Mouse (Mus musculus): ENCODE results near the gene Zfp385a. TPM values are rescaled to one million over a fixed set of nuclear protein-coding genes. Genes with fewer than 3 reads are reported as not detected.
A peak's percentile ranks its signal among the peaks of the same experiment; 100 is the strongest.

Zfp385a gene
- total and polyA plus RNA-seq, 2 experiments from 2014 or later: 5.5 to 7.9 TPM

DNA sequence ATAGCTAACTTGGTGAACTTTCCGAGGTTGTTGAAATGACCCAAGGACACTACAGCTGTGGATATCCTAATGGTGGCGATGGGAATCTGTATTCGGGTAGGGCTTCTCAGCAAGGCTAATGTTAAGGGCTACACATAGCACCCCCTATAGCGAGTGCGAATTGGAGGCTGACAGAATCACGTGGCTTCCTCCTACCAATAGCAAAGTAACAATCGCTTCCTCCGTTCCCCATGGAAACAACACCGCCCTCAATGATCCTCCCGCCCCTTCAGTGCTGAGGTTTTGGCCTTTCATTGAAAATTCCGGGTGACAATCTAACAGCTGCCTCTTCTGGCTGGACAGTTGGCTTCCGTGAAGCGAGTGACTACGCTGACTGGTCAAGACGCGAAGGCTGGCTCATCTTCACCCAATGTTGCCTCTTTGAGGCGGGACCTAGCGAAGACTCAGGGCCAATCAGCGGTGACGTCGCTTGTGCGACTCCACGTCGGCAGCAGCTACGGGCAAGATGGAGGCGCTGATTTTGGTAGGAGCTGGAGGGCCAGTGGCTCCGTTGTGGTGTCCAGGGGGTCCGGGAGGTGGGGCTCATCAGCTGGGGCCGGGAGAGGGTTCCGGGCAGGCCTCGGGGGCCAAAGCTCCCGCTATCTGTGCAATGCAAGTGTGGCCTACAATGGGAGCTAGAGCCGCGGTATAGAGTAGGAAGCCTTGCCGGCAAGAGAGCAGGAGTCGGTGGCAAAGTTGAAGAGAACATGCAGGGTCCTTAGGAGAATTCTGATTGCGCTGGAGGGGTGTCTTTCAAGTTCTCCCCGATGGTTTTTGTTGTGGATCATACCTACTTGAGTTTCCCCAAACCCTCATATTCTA, 67.2 kb downstream of the Zfp385a start, which contains the start of gene Copz1:
Gene Copz1 (plus strand): TSS at position 296 of the 861 bp plus-strand sequence.
- peak; percentile 100 for DNase-seq (ENCODE audit: low spot score)
- peak within 1 kb of the TSS; percentile 83 for H3K4me3 ChIP-seq (ENCODE audit: low read depth, low read length)
- peak within 1 kb of the TSS; percentile 69 for H3K4me2 ChIP-seq (ENCODE audit: low read depth, low read length)
- peak within 1 kb of the TSS; percentile 75 for H3K9ac ChIP-seq (replicated peaks; ENCODE audit: low read depth, low read length)
- no peaks in the 10 kb centered on the region for H3K27me3 ChIP-seq (ENCODE audit: control insufficient read depth, insufficient read depth, low read length)
- 0 out of 2 replicates have a peak, but pooled peaks cover 3% of the 10 kb centered on the region for H3K4me1 ChIP-seq (ENCODE audit: control insufficient read depth, insufficient read depth)
- WGBS: under 1% methylated on average over 38 of the region's 38 CpGs
- no peaks in the 10 kb centered on the region for H3K9me3 ChIP-seq (replicated peaks; ENCODE audit: control insufficient read depth, low read length)
- peak; percentile 33 for TF ChIP-seq CTCF (IDR thresholded peaks at IDR 0.05; ENCODE audit: low read depth)
- no peak for TF ChIP-seq EP300 (IDR thresholded peaks at IDR 0.05; ENCODE audit: low read depth)
- peak; percentile 98 for ATAC-seq (ENCODE audit: insufficient read depth, low read depth)
- H3K27ac ChIP-seq (ENCODE audit: low read depth): peak within 1 kb of the TSS; percentile 67
- H3K36me3 ChIP-seq (replicated peaks; ENCODE audit: control insufficient read depth, insufficient read depth, low read length): peaks cover 6% of the 10 kb centered on the region; the same call in 1 of the 2 replicates

DNA sequence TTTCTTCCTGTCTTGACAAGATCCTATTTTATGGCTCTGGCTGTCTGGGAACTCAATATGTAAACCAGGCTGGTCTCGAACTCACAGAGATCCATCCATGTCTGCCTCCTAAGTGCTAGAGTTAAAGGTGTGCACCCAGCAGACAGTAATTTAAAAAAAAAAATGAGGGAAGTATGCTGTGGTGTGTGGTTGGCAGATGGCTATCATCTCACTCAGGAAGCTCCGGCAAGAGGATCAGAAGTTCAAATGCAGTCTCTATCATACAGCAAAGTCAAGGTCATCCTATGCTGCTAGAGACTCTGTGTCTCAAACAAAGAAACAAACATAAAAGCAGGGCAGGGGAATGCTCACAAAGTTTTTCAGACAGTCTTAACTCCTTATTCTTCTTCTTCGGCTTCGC, 71.0 kb downstream of the Zfp385a start:
- Histone ChIP-seq H3K36me3 (replicated peaks; ENCODE audit: control insufficient read depth, insufficient read depth, low read length) (no peaks in the 10 kb centered on the region), H3K9me3 (replicated peaks; ENCODE audit: control insufficient read depth, low read length) (no peaks in the 10 kb centered on the region), H3K9ac (replicated peaks; ENCODE audit: low read depth, low read length) (no peak overlapping the region), H3K4me1 (ENCODE audit: control insufficient read depth, insufficient read depth) (0 out of 2 replicates have a peak, but pooled peaks cover 3% of the 10 kb centered on the region), H3K4me2 (ENCODE audit: low read depth, low read length) (no peak overlapping the region), H3K27me3 (ENCODE audit: control insufficient read depth, insufficient read depth, low read length) (no peaks in the 10 kb centered on the region), H3K4me3 (ENCODE audit: low read depth, low read length) (no peak overlapping the region), H3K27ac (ENCODE audit: low read depth) (no peak overlapping the region)
- ATAC-seq (ENCODE audit: insufficient read depth, low read depth) (no peak), DNase-seq (ENCODE audit: low spot score) (no peak)
- TF ChIP-seq EP300 (IDR thresholded peaks at IDR 0.05; ENCODE audit: low read depth) (no peak), CTCF (IDR thresholded peaks at IDR 0.05; ENCODE audit: low read depth) (no peak)
- whole genome bisulfite sequencing: 72% methylated on average over 4 of the region's 4 CpGs

DNA sequence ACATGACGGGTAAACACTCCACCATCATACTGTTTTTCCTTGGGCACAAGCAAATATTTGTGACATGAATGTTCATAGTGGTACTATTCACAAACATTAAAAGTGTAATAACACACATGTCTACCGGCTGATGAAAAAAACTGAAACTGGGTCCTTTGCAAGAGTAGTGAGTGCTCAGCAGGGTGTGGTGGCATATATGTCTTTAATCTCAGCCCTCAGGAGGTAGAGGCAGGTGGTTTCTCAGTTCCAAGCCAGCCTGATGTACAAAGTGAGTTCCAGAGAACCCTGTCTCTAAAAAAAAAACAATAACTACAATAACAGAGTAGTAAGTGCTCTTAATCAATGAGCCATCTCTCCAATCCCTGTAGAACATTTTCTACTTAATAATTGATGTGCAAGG, 75.1 kb downstream of the Zfp385a start:
- H3K9ac ChIP-seq (replicated peaks; ENCODE audit: low read depth, low read length): no peak overlapping the region
- no peak for DNase-seq (ENCODE audit: low spot score)
- 85% methylated on average over 2 of the region's 2 CpGs for WGBS
- TF ChIP-seq EP300 (IDR thresholded peaks at IDR 0.05; ENCODE audit: low read depth) (no peak), CTCF (IDR thresholded peaks at IDR 0.05; ENCODE audit: low read depth) (no peak)
- no peaks in the 10 kb centered on the region for H3K27me3 ChIP-seq (ENCODE audit: control insufficient read depth, insufficient read depth, low read length)
- no peaks in the 10 kb centered on the region for H3K9me3 ChIP-seq (replicated peaks; ENCODE audit: control insufficient read depth, low read length)
- no peak overlapping the region for H3K27ac ChIP-seq (ENCODE audit: low read depth)
- no peak for ATAC-seq (ENCODE audit: insufficient read depth, low read depth)
- H3K36me3 ChIP-seq (replicated peaks; ENCODE audit: control insufficient read depth, insufficient read depth, low read length): no peaks in the 10 kb centered on the region
- no peak overlapping the region for H3K4me3 ChIP-seq (ENCODE audit: low read depth, low read length)
- no peak overlapping the region for H3K4me2 ChIP-seq (ENCODE audit: low read depth, low read length)
- H3K4me1 ChIP-seq (ENCODE audit: control insufficient read depth, insufficient read depth): peaks cover 3% of the 10 kb centered on the region; the same call in 1 of the 2 replicates

MicroRNA genes within 50 kb of the gene (microRNA counts, 519-probe panel; counts per million panel counts)
- 5,352 counts per million, percentile 68 among the panel's probes with 10 or more counts for microRNA mmu-miR-148b

Small RNA genes within 50 kb of the gene (microRNA-seq; reads per million reads assigned to microRNA genes)
- gene Mir148b: 293 reads per million, percentile 69 among the genes with 10 or more reads in this experiment
- 1.8 reads per million, percentile 2 among the genes with 10 or more reads in this experiment for gene Mir6963

Other genes starting within 250 kb of the Zfp385a start
- 15.7 and 18.2 TPM in 2 replicates for gene Smug1, start 173.0 kb downstream of the Zfp385a start, total RNA-seq (2014; rRNA removed; ENCODE audit: low replicate concordance)
- 10.0 and 10.1 TPM in 2 replicates for gene Smug1, start 173.0 kb downstream of the Zfp385a start, polyA plus RNA-seq (2015; fragmentation: Nextera tagmentation; extraction: Ambion mirVana)
- gene Cbx5, start 100.3 kb downstream of the Zfp385a start, total RNA-seq (2014; rRNA removed; ENCODE audit: low replicate concordance): 54.1 and 81.6 TPM in 2 replicates
- 41.5 and 42.1 TPM in 2 replicates for gene Cbx5, start 100.3 kb downstream of the Zfp385a start, polyA plus RNA-seq (2015; fragmentation: Nextera tagmentation; extraction: Ambion mirVana)
- gene Hnrnpa1, start 99.7 kb downstream of the Zfp385a start, total RNA-seq (2014; rRNA removed; ENCODE audit: low replicate concordance): 37.0 and 88.5 TPM in 2 replicates
- 260 and 284 TPM in 2 replicates for gene Hnrnpa1, start 99.7 kb downstream of the Zfp385a start, polyA plus RNA-seq (2015; fragmentation: Nextera tagmentation; extraction: Ambion mirVana)
- gene Nfe2, start 81.7 kb downstream of the Zfp385a start, total RNA-seq (2014; rRNA removed; ENCODE audit: low replicate concordance): 1.9 and 2.5 TPM in 2 replicates
- 0.93 and 1.2 TPM in 2 replicates for gene Nfe2, start 81.7 kb downstream of the Zfp385a start, polyA plus RNA-seq (2015; fragmentation: Nextera tagmentation; extraction: Ambion mirVana)
- 109 and 117 TPM in 2 replicates for gene Copz1, start 67.4 kb downstream of the Zfp385a start, total RNA-seq (2014; rRNA removed; ENCODE audit: low replicate concordance)
- 124 TPM in 2 replicates for gene Copz1, start 67.4 kb downstream of the Zfp385a start, polyA plus RNA-seq (2015; fragmentation: Nextera tagmentation; extraction: Ambion mirVana)
- not detected in 2 replicates for gene Gpr84, start 29.5 kb downstream of the Zfp385a start, total RNA-seq (2014; rRNA removed; ENCODE audit: low replicate concordance)
- gene Gpr84, start 29.5 kb downstream of the Zfp385a start, polyA plus RNA-seq (2015; fragmentation: Nextera tagmentation; extraction: Ambion mirVana): 0.10 TPM in 1 of 2 replicates, not detected in the other
- gene Itga5, start 26.7 kb upstream of the Zfp385a start, total RNA-seq (2014; rRNA removed; ENCODE audit: low replicate concordance): 83.3 and 85.4 TPM in 2 replicates
- 44.3 and 47.5 TPM in 2 replicates for gene Itga5, start 26.7 kb upstream of the Zfp385a start, polyA plus RNA-seq (2015; fragmentation: Nextera tagmentation; extraction: Ambion mirVana)
- gene Gtsf1, start 90.4 kb upstream of the Zfp385a start, total RNA-seq (2014; rRNA removed; ENCODE audit: low replicate concordance): 9.9 TPM in 1 of 2 replicates, not detected in the other
- 11.4 and 13.7 TPM in 2 replicates for gene Gtsf1, start 90.4 kb upstream of the Zfp385a start, polyA plus RNA-seq (2015; fragmentation: Nextera tagmentation; extraction: Ambion mirVana)
- not detected in 2 replicates for gene Gtsf2, start 108.4 kb upstream of the Zfp385a start, total RNA-seq (2014; rRNA removed; ENCODE audit: low replicate concordance)
- gene Gtsf2, start 108.4 kb upstream of the Zfp385a start, polyA plus RNA-seq (2015; fragmentation: Nextera tagmentation; extraction: Ambion mirVana): not detected in 2 replicates
- 1.7 and 3.4 TPM in 2 replicates for gene Nckap1l, start 113.7 kb upstream of the Zfp385a start, total RNA-seq (2014; rRNA removed; ENCODE audit: low replicate concordance)
- 0.93 and 0.97 TPM in 2 replicates for gene Nckap1l, start 113.7 kb upstream of the Zfp385a start, polyA plus RNA-seq (2015; fragmentation: Nextera tagmentation; extraction: Ambion mirVana)
- gene Pde1b, start 162.9 kb upstream of the Zfp385a start, total RNA-seq (2014; rRNA removed; ENCODE audit: low replicate concordance): 0.88 and 4.0 TPM in 2 replicates
- 1.2 and 1.3 TPM in 2 replicates for gene Pde1b, start 162.9 kb upstream of the Zfp385a start, polyA plus RNA-seq (2015; fragmentation: Nextera tagmentation; extraction: Ambion mirVana)
- 8.4 and 25.2 TPM in 2 replicates for gene Ppp1r1a, start 197.9 kb upstream of the Zfp385a start, total RNA-seq (2014; rRNA removed; ENCODE audit: low replicate concordance)
- gene Ppp1r1a, start 197.9 kb upstream of the Zfp385a start, polyA plus RNA-seq (2015; fragmentation: Nextera tagmentation; extraction: Ambion mirVana): 36.3 and 43.4 TPM in 2 replicates
- gene Glycam1, start 225.0 kb upstream of the Zfp385a start, total RNA-seq (2014; rRNA removed; ENCODE audit: low replicate concordance): not detected in 2 replicates
- gene Glycam1, start 225.0 kb upstream of the Zfp385a start, polyA plus RNA-seq (2015; fragmentation: Nextera tagmentation; extraction: Ambion mirVana): not detected in 2 replicates

All from heart, postnatal 0 days (tissue).